ENCODE assay signal across 17 mouse cellular contexts in genomic region chr14:122382281-122382680, GRCm38 (mm10).
DNase-seq lines count a peak whose midpoint lies in the region; ATAC-seq and TF ChIP-seq lines count a peak whose summit lies in the region.
"Had no signal": no experiment of that assay in that cellular context is flagged by ENCODE, and none has a peak within 500 bp of the region (broad histone marks: within the 10 kb centered on the region; RNA-seq: fewer than 3 reads in every experiment).

No protein-coding gene starts in this region.

- H3K4me3 ChIP-seq in forebrain, embryonic 15.5 days: no peak overlapping the region
- H3K4me3 ChIP-seq in forebrain, embryonic 13.5 days: no peak overlapping the region
- H3K4me3 ChIP-seq in intestine, embryonic 14.5 days (ENCODE audit: low read depth, low read length): no peak overlapping the region
- H3K4me3 ChIP-seq in intestine, postnatal 0 days (ENCODE audit: low read depth, low read length): no peak overlapping the region
- no peak overlapping the region for H3K4me3 ChIP-seq in hindbrain, postnatal 0 days (ENCODE audit: low read length)
- no peak overlapping the region for H3K4me3 ChIP-seq in limb, embryonic 10.5 days
- H3K4me3 ChIP-seq: embryonic facial prominence, embryonic 13.5 days; heart, embryonic 10.5 days had no signal

- H3K27me3 ChIP-seq in forebrain, embryonic 15.5 days: peaks cover 28% of the 10 kb centered on the region
- peaks cover 33% of the 10 kb centered on the region for H3K27me3 ChIP-seq in forebrain, embryonic 13.5 days
- no peaks in the 10 kb centered on the region for H3K27me3 ChIP-seq in intestine, embryonic 14.5 days (replicated peaks; ENCODE audit: control insufficient read depth, insufficient read depth, low read length)
- H3K27me3 ChIP-seq in intestine, postnatal 0 days (replicated peaks; ENCODE audit: control insufficient read depth, insufficient read depth, low read length): no peaks in the 10 kb centered on the region
- peaks cover 8% of the 10 kb centered on the region; the same call in 1 of the 2 replicates for H3K27me3 ChIP-seq in hindbrain, postnatal 0 days (ENCODE audit: insufficient read depth, low read length)
- peaks cover 6% of the 10 kb centered on the region; the same call in 1 of the 2 replicates for H3K27me3 ChIP-seq in limb, embryonic 10.5 days (ENCODE audit: low read depth, poor library complexity, severe bottlenecking)

- H3K27ac ChIP-seq in forebrain, embryonic 15.5 days (replicated peaks): 0 out of 2 replicates have a peak overlapping the region, but pooled peaks have one; percentile 34
- H3K27ac ChIP-seq in forebrain, embryonic 13.5 days: no peak overlapping the region
- H3K27ac ChIP-seq in intestine, embryonic 14.5 days (ENCODE audit: low read depth): no peak overlapping the region
- H3K27ac ChIP-seq in intestine, postnatal 0 days (ENCODE audit: low read depth, low read length): no peak overlapping the region
- peak overlapping the region; percentile 70 for H3K27ac ChIP-seq in hindbrain, postnatal 0 days
- H3K27ac ChIP-seq in limb, embryonic 10.5 days: no peak overlapping the region
- H3K27ac ChIP-seq: embryonic facial prominence, embryonic 13.5 days; heart, embryonic 10.5 days had no signal

- H3K9me3 ChIP-seq in forebrain, embryonic 15.5 days: no peaks in the 10 kb centered on the region
- no peaks in the 10 kb centered on the region for H3K9me3 ChIP-seq in forebrain, embryonic 13.5 days (replicated peaks)
- no peaks in the 10 kb centered on the region for H3K9me3 ChIP-seq in intestine, embryonic 14.5 days (ENCODE audit: control insufficient read depth, low read length)
- H3K9me3 ChIP-seq in intestine, postnatal 0 days (ENCODE audit: control insufficient read depth): no peaks in the 10 kb centered on the region
- H3K9me3 ChIP-seq in hindbrain, postnatal 0 days (ENCODE audit: low read length): no peaks in the 10 kb centered on the region
- H3K9me3 ChIP-seq in limb, embryonic 10.5 days (replicated peaks): no peaks in the 10 kb centered on the region
- H3K9me3 ChIP-seq: embryonic facial prominence, embryonic 13.5 days; heart, embryonic 10.5 days had no signal

- peak; percentile 12 for DNase-seq in intestine, embryonic 14.5 days (ENCODE audit: low spot score)
- DNase-seq in hindbrain, postnatal 0 days (ENCODE audit: low spot score): no peak
- peak; percentile 10 for DNase-seq in limb, embryonic 10.5 days (ENCODE audit: low spot score)
- DNase-seq: adrenal gland, adult 2 months; adrenal gland, postnatal 25 days; cerebellum, adult 9-11 months; gastrocnemius, postnatal 10 days; heart, adult 18-20 months; heart, postnatal 10 days; kidney, adult 18-20 months had no signal

- no peak for TF ChIP-seq CTCF in intestine, postnatal 0 days (IDR thresholded peaks at IDR 0.05; ENCODE audit: low read depth)
- TF ChIP-seq CTCF in hindbrain, postnatal 0 days (IDR thresholded peaks at IDR 0.05; ENCODE audit: low read depth): no peak

- H3K9ac ChIP-seq in forebrain, embryonic 15.5 days (replicated peaks): no peak overlapping the region
- H3K9ac ChIP-seq in forebrain, embryonic 13.5 days: no peak overlapping the region
- H3K9ac ChIP-seq in intestine, embryonic 14.5 days (ENCODE audit: low read length): no peak overlapping the region
- no peak overlapping the region for H3K9ac ChIP-seq in intestine, postnatal 0 days (ENCODE audit: low read depth, low read length)
- H3K9ac ChIP-seq in hindbrain, postnatal 0 days (replicated peaks; ENCODE audit: low read length): peak overlapping the region; percentile 50
- H3K9ac ChIP-seq: embryonic facial prominence, embryonic 13.5 days had no signal

- WGBS in forebrain, embryonic 15.5 days: 48% methylated on average over 5 of the region's 5 CpGs
- 51% methylated on average over 5 of the region's 5 CpGs for WGBS in forebrain, embryonic 13.5 days
- WGBS in intestine, embryonic 14.5 days: 78% methylated on average over 5 of the region's 5 CpGs
- 90% methylated on average over 5 of the region's 5 CpGs for WGBS in intestine, postnatal 0 days
- WGBS in hindbrain, postnatal 0 days: 50% methylated on average over 5 of the region's 5 CpGs
- WGBS in limb, embryonic 10.5 days: 84% methylated on average over 5 of the region's 5 CpGs

- H3K4me1 ChIP-seq in forebrain, embryonic 15.5 days: peaks cover 14% of the 10 kb centered on the region
- peaks cover 25% of the 10 kb centered on the region for H3K4me1 ChIP-seq in forebrain, embryonic 13.5 days
- H3K4me1 ChIP-seq in intestine, embryonic 14.5 days (replicated peaks; ENCODE audit: control insufficient read depth, insufficient read depth, low read length): no peaks in the 10 kb centered on the region
- H3K4me1 ChIP-seq in intestine, postnatal 0 days (replicated peaks; ENCODE audit: control insufficient read depth, insufficient read depth, low read length): no peaks in the 10 kb centered on the region
- H3K4me1 ChIP-seq in hindbrain, postnatal 0 days (ENCODE audit: insufficient read depth, low read length): no peaks in the 10 kb centered on the region
- peaks cover 38% of the 10 kb centered on the region for H3K4me1 ChIP-seq in limb, embryonic 10.5 days
- H3K4me1 ChIP-seq: embryonic facial prominence, embryonic 13.5 days had no signal

- no peaks in the 10 kb centered on the region for H3K36me3 ChIP-seq in forebrain, embryonic 15.5 days
- no peaks in the 10 kb centered on the region for H3K36me3 ChIP-seq in forebrain, embryonic 13.5 days (ENCODE audit: poor library complexity, severe bottlenecking)
- H3K36me3 ChIP-seq in intestine, embryonic 14.5 days (ENCODE audit: control insufficient read depth, insufficient read depth, low read length): no peaks in the 10 kb centered on the region
- no peaks in the 10 kb centered on the region for H3K36me3 ChIP-seq in intestine, postnatal 0 days (ENCODE audit: control insufficient read depth, insufficient read depth)
- H3K36me3 ChIP-seq in hindbrain, postnatal 0 days (ENCODE audit: insufficient read depth, low read length): no peaks in the 10 kb centered on the region
- no peaks in the 10 kb centered on the region for H3K36me3 ChIP-seq in limb, embryonic 10.5 days
- H3K36me3 ChIP-seq: embryonic facial prominence, embryonic 13.5 days; heart, embryonic 10.5 days had no signal

- H3K4me2 ChIP-seq in forebrain, embryonic 15.5 days (replicated peaks): no peak overlapping the region
- H3K4me2 ChIP-seq in forebrain, embryonic 13.5 days: no peak overlapping the region
- H3K4me2 ChIP-seq in intestine, embryonic 14.5 days (ENCODE audit: low read length): no peak overlapping the region
- H3K4me2 ChIP-seq in intestine, postnatal 0 days (replicated peaks; ENCODE audit: low read depth): no peak overlapping the region
- peak overlapping the region; percentile 36 for H3K4me2 ChIP-seq in hindbrain, postnatal 0 days (ENCODE audit: low read depth, low read length)
- H3K4me2 ChIP-seq: embryonic facial prominence, embryonic 13.5 days had no signal

- no peak for ATAC-seq in forebrain, embryonic 15.5 days (replicated peaks)
- no peak for ATAC-seq in forebrain, embryonic 13.5 days
- ATAC-seq in intestine, embryonic 14.5 days (replicated peaks; ENCODE audit: low FRiP score, low TSS enrichment, low read depth): no peak
- ATAC-seq in intestine, postnatal 0 days: no peak
- ATAC-seq in hindbrain, postnatal 0 days: no peak
- ATAC-seq: forebrain, embryonic 16.5 days; inflammation-experienced regulatory T-cells, adult 6 months had no signal

Comparison
In these comparisons a context has a peak if more than half of its experiments do, and no peak if none do; other contexts are left out.
1. H3K27ac ChIP-seq: peak in forebrain, embryonic 15.5 days (single experiment) and hindbrain, postnatal 0 days (single experiment); none in forebrain, embryonic 13.5 days (single experiment), intestine, embryonic 14.5 days (single experiment), intestine, postnatal 0 days (single experiment) and limb, embryonic 10.5 days (single experiment).